Mouse (Mus musculus): ENCODE data around the gene Iqcf4. TPM values are rescaled to one million over a fixed set of nuclear protein-coding genes. Genes with fewer than 3 reads are reported as not detected.

Gene Iqcf4
- not detected in 2 replicates for polyA plus RNA-seq (2012; rRNA removed; ENCODE audit: low replicate concordance)

DNA sequence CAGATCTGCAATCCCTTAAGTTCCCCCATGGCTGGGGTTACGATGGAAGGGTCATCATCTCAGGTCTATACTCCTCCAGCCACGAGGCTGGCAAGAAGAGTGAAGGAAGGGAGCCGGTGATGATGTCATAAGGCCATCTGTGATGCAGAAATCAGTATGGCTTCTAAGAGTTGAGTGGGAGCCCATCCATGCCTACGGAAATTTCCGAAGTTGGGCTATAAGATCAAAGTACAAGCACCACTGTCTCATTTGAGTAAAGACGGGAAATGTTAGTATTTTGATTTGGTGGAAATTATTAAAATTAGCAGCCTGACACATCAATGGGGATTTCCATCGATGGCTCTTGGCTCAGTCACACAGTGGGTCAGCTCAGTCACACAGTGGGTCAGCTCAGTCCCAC, at the start of gene Iqcf4:
Iqcf4 (minus strand) TSS at position 101 of the 400 bp plus-strand sequence.

GRCm38 (mm10) chr9:106561531-106561930, 9.3 kb downstream of the Iqcf4 start, which contains the start of gene Iqcf3:
Iqcf3 (minus strand) TSS chr9:106561631.

Other genes starting within 250 kb of the Iqcf4 start
- 114 and 152 TPM in 2 replicates for gene Dusp7, start 202.4 kb downstream of the Iqcf4 start, polyA plus RNA-seq (2012; rRNA removed; ENCODE audit: low replicate concordance)
- 360 and 442 TPM in 2 replicates for gene Rpl29, start 141.5 kb downstream of the Iqcf4 start, polyA plus RNA-seq (2012; rRNA removed; ENCODE audit: low replicate concordance)
- 8.1 and 10.3 TPM in 2 replicates for gene Acy1, start 132.7 kb downstream of the Iqcf4 start, polyA plus RNA-seq (2012; rRNA removed; ENCODE audit: low replicate concordance)
- gene Abhd14b, start 123.5 kb downstream of the Iqcf4 start, polyA plus RNA-seq (2012; rRNA removed; ENCODE audit: low replicate concordance), result 81.6 and 98.1 TPM in 2 replicates
- 38.1 and 46.0 TPM in 2 replicates for gene Abhd14a, start 123.3 kb downstream of the Iqcf4 start, polyA plus RNA-seq (2012; rRNA removed; ENCODE audit: low replicate concordance)
- 98.4 and 134 TPM in 2 replicates for gene Pcbp4, start 117.7 kb downstream of the Iqcf4 start, polyA plus RNA-seq (2012; rRNA removed; ENCODE audit: low replicate concordance)
- 0.13 and 0.53 TPM in 2 replicates for gene Gpr62, start 105.1 kb downstream of the Iqcf4 start, polyA plus RNA-seq (2012; rRNA removed; ENCODE audit: low replicate concordance)
- gene Rrp9, start 95.0 kb downstream of the Iqcf4 start, polyA plus RNA-seq (2012; rRNA removed; ENCODE audit: low replicate concordance), result 31.1 and 43.4 TPM in 2 replicates
- 118 and 159 TPM in 2 replicates for gene Parp3, start 94.0 kb downstream of the Iqcf4 start, polyA plus RNA-seq (2012; rRNA removed; ENCODE audit: low replicate concordance)
- gene Iqcf1, start 71.0 kb downstream of the Iqcf4 start, polyA plus RNA-seq (2012; rRNA removed; ENCODE audit: low replicate concordance), result not detected in 2 replicates
- gene Iqcf5, start 56.4 kb downstream of the Iqcf4 start, polyA plus RNA-seq (2012; rRNA removed; ENCODE audit: low replicate concordance), result not detected in 2 replicates
- not detected in 2 replicates for gene Iqcf3, start 9.4 kb downstream of the Iqcf4 start, polyA plus RNA-seq (2012; rRNA removed; ENCODE audit: low replicate concordance)
- not detected in 2 replicates for gene Iqcf6, start 55.6 kb upstream of the Iqcf4 start, polyA plus RNA-seq (2012; rRNA removed; ENCODE audit: low replicate concordance)
- 0.03 TPM in 1 of 2 replicates, not detected in the other for gene Grm2, start 85.1 kb upstream of the Iqcf4 start, polyA plus RNA-seq (2012; rRNA removed; ENCODE audit: low replicate concordance)
- gene Tex264, start 114.9 kb upstream of the Iqcf4 start, polyA plus RNA-seq (2012; rRNA removed; ENCODE audit: low replicate concordance), result 116 and 129 TPM in 2 replicates
- 28.7 and 39.7 TPM in 2 replicates for gene Rad54l2, start 218.2 kb upstream of the Iqcf4 start, polyA plus RNA-seq (2012; rRNA removed; ENCODE audit: low replicate concordance)

Measured in mammary gland, adult 2 months (tissue).